Comparison of ENCODE assay signal across 8 mouse cellular contexts in the genomic region with DNA sequence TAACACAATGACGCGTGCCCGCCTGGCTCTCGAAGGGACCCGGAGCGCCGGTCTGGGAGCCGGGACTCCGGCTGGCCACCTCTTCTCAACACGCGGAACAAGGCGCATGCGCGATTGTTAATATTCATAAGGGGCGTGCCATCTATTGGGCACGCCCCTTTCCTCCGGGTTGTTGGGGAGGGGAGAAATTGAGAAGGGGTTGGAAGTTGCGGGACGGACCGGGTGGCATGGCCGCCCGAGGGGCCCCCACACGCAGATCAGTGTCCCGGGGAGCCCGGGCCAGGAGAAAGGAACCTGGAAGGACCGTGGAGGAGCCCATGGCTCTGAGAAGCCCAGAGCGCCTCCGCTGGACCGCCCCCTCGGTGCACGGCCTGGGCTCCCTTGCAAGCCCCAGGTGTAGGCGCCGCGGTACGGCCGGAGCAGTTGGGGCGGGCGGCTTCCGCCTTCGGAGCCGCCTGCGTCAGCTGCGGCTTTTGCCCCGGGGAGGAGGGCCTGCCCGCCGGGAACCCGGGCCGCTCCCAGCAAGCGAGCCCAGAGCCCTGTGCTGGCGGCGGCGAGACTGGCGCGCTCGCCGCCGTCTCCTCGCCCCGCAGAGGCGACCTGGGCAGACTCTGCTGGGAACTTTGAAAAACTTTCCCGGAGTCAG. TPM values are rescaled to one million over a fixed set of nuclear protein-coding genes. Genes with fewer than 3 reads are reported as not detected.
DNase-seq lines count a peak whose midpoint lies in the region; ATAC-seq lines count a peak whose summit lies in the region.

No protein-coding gene starts in this region.

- DNase-seq in adrenal gland, adult 2 months: peak; percentile 94
- peak; percentile 100 for DNase-seq in embryo, embryonic 10.5 days (ENCODE audit: low spot score)
- DNase-seq in gastrocnemius, postnatal 4 days (ENCODE audit: low spot score in 2 of 2): peak; percentile 85 to 94
- peak; percentile 69 to 92 for DNase-seq in left cerebral cortex, postnatal 10 days (ENCODE audit: extremely low spot score in 1 of 2, low spot score in 2 of 2)
- DNase-seq in right cerebral cortex, adult 18-20 months: peak; percentile 75
- peak; percentile 92 for DNase-seq in urinary bladder, adult 18-20 months (ENCODE audit: low spot score in 2 of 2)

- H3K9me3 ChIP-seq in intestine, embryonic 15.5 days: no peaks in the 10 kb centered on the region
- H3K9me3 ChIP-seq in megakaryocyte, embryonic 14.5 days: no peaks in the 10 kb centered on the region

- H3K27me3 ChIP-seq in intestine, embryonic 15.5 days (replicated peaks): no peaks in the 10 kb centered on the region
- peaks cover 79% of the 10 kb centered on the region for H3K27me3 ChIP-seq in megakaryocyte, embryonic 14.5 days (replicated peaks)

- H3K4me3 ChIP-seq in intestine, embryonic 15.5 days (replicated peaks): peak overlapping the region; percentile 65
- H3K4me3 ChIP-seq in megakaryocyte, embryonic 14.5 days (replicated peaks): peak overlapping the region; percentile 95

- WGBS in intestine, embryonic 15.5 days: under 1% methylated on average over 60 of the region's 61 CpGs

- peak overlapping the region; percentile 94 for H3K4me2 ChIP-seq in intestine, embryonic 15.5 days (replicated peaks)

- H3K36me3 ChIP-seq in intestine, embryonic 15.5 days: no peaks in the 10 kb centered on the region
- H3K36me3 ChIP-seq in megakaryocyte, embryonic 14.5 days (replicated peaks; ENCODE audit: low read length): no peaks in the 10 kb centered on the region

- peak; percentile 91 for ATAC-seq in intestine, embryonic 15.5 days

- intact Hi-C loops in left cerebral cortex, postnatal 10 days (cut with DNase I): loop anchor here (2.0 kb wide), 1 partner anchor 616 kb away; no protein-coding TSS in a partner anchor

- peaks cover 13% of the 10 kb centered on the region; the same call in 1 of the 2 replicates for H3K4me1 ChIP-seq in intestine, embryonic 15.5 days (replicated peaks)
- H3K4me1 ChIP-seq in megakaryocyte, embryonic 14.5 days: peaks cover 37% of the 10 kb centered on the region

- H3K27ac ChIP-seq in intestine, embryonic 15.5 days: peak overlapping the region; percentile 99

- peak overlapping the region; percentile 86 for H3K9ac ChIP-seq in intestine, embryonic 15.5 days

RNA-seq across cellular contexts. Expression of a gene that starts 0.4 kb away (rescaled TPM):
- total RNA-seq in adrenal gland, adult 2 months (2021): 10 to 100 TPM in 1 of 2 experiments, 1 to 10 TPM in 1; 9.7 to 12.3 TPM
- 2.8 and 3.6 TPM in 2 replicates for polyA plus RNA-seq in adrenal gland, adult 2 months (2012; rRNA removed)
- total RNA-seq in gastrocnemius, postnatal 4 days (2021): 10 to 100 TPM; 22.1 to 25.5 TPM
- 15.8 and 18.3 TPM in 2 replicates for polyA plus RNA-seq in intestine, embryonic 15.5 days (2015; fragmentation: Nextera tagmentation; extraction: Ambion mirVana)
- total RNA-seq in left cerebral cortex, postnatal 10 days (2021): 1 to 10 TPM; 5.9 to 7.6 TPM
- polyA plus RNA-seq in megakaryocyte, embryonic 14.5 days (2012; ENCODE audit: insufficient read depth, low replicate concordance): not detected in 2 replicates

Comparison
In these comparisons a context has a peak if more than half of its experiments do, and no peak if none do; other contexts are left out.
1. Peak in every context shown above with its lines: DNase-seq, ATAC-seq, H3K4me3 ChIP-seq and H3K27ac ChIP-seq.